Mouse (Mus musculus): Measurements from ENCODE around the gene Ndufc2. TPM values are rescaled to one million over a fixed set of nuclear protein-coding genes. Genes with fewer than 3 reads are reported as not detected.
A peak's percentile ranks its signal among the peaks of the same experiment; 100 is the strongest.

The Ndufc2 gene
- total RNA-seq, 1 experiment from 2014 or later, result 443 TPM

- DNase-seq, result no peak
Measured at GRCm38 (mm10) chr7:97386806-97387370, 12.9 kb upstream of the Ndufc2 start.

GRCm38 (mm10) chr7:97387561-97388147 lies 12.1 kb upstream of the Ndufc2 start:
- DNase-seq, result no peak

GRCm38 (mm10) chr7:97388541-97388940 lies 11.3 kb upstream of the Ndufc2 start:
- DNase-seq, result no peak

- peak; percentile 41 for DNase-seq
Measured at GRCm38 (mm10) chr7:97391293-97392078, 8.3 kb upstream of the Ndufc2 start.

- no peak for DNase-seq
Measured at GRCm38 (mm10) chr7:97392079-97392445, 7.7 kb upstream of the Ndufc2 start.

GRCm38 (mm10) chr7:97394375-97394774 lies 5.4 kb upstream of the Ndufc2 start:
- no peak for DNase-seq

GRCm38 (mm10) chr7:97398943-97399342 lies 860 bp upstream of the Ndufc2 start:
- no peak for DNase-seq

- no peak for DNase-seq
Measured at GRCm38 (mm10) chr7:97407145-97407544, 7.3 kb downstream of the Ndufc2 start.

- DNase-seq, result no peak
Measured at GRCm38 (mm10) chr7:97411106-97411505, 11.3 kb downstream of the Ndufc2 start.

- no peak for DNase-seq
Measured at GRCm38 (mm10) chr7:97411575-97411974, 11.8 kb downstream of the Ndufc2 start.

GRCm38 (mm10) chr7:97413981-97414380 lies 14.2 kb downstream of the Ndufc2 start:
- DNase-seq, result no peak

GRCm38 (mm10) chr7:97414426-97414825 lies 14.6 kb downstream of the Ndufc2 start:
- DNase-seq, result peak; percentile 75

GRCm38 (mm10) chr7:97414915-97415687 lies 15.3 kb downstream of the Ndufc2 start:
- DNase-seq, result peak; percentile 38

GRCm38 (mm10) chr7:97416473-97416872 lies 16.7 kb downstream of the Ndufc2 start:
- no peak for DNase-seq

GRCm38 (mm10) chr7:97416906-97417777 lies 17.3 kb downstream of the Ndufc2 start, which contains the start of gene Thrsp:
Gene Thrsp, minus strand, starts transcription at chr7:97417730.
- peak; percentile 91 for DNase-seq

GRCm38 (mm10) chr7:97418717-97419116 lies 18.9 kb downstream of the Ndufc2 start:
- DNase-seq, result peak; percentile 83

GRCm38 (mm10) chr7:97419163-97419562 lies 19.4 kb downstream of the Ndufc2 start:
- DNase-seq, result no peak

- peak; percentile 69 for DNase-seq
Measured at GRCm38 (mm10) chr7:97420406-97420805, 20.6 kb downstream of the Ndufc2 start.

- peak; percentile 86 for DNase-seq
Measured at GRCm38 (mm10) chr7:97420958-97421651, 21.3 kb downstream of the Ndufc2 start.

- no peak for DNase-seq
Measured at GRCm38 (mm10) chr7:97423754-97424153, 24.0 kb downstream of the Ndufc2 start.
